Mouse (Mus musculus) MEL (cell line): ENCODE data around the gene Dusp23. TPM values are rescaled to one million over a fixed set of nuclear protein-coding genes. Genes with fewer than 3 reads are reported as not detected.

Source experiments
- DNase-seq: peaks from one replicate; pipeline ENCODE4 v3.0.0; 2011; ENCODE audit warnings: low read depth, low spot score
- H3K27ac ChIP-seq: 2 replicates; pipeline ENCODE4 v1.5.1; 2012; ENCODE audit warnings: low read depth, mild to moderate bottlenecking, control low read depth, low read length, moderate library complexity; ENCODE audit not compliant: control insufficient read depth
- H3K27me3 ChIP-seq, 2 experiments: fragments of 150-350 bp in 1 of 2; sonication (generic) in 1 of 2; 2 replicates each; pipeline ENCODE4 v1.6.1; 2012; ENCODE audit warnings: low read length in 2 of 2, mild to moderate bottlenecking in 2 of 2, improper control_type of control experiment in 1 of 2, moderate library complexity in 1 of 2; ENCODE audit not compliant: insufficient read depth in 2 of 2, control insufficient read depth in 1 of 2
- H3K36me3 ChIP-seq, 2 experiments: 2 replicates each; pipeline ENCODE4 v1.6.1; 2012 to 2014; ENCODE audit warnings: low read length in 2 of 2, improper control_type of control experiment in 1 of 2, inconsistent platforms in 1 of 2, mild to moderate bottlenecking in 1 of 2; ENCODE audit not compliant: insufficient read depth in 2 of 2, control insufficient read depth in 1 of 2
- H3K4me1 ChIP-seq, 2 experiments: fragments of 150-350 bp in 1 of 2; sonication (generic) in 1 of 2; 2 replicates each; pipeline ENCODE4 v1.6.1; 2012; ENCODE audit warnings: low read length in 2 of 2, improper control_type of control experiment in 1 of 2, mild to moderate bottlenecking in 1 of 2; ENCODE audit not compliant: insufficient read depth in 2 of 2, control insufficient read depth in 1 of 2
- H3K4me3 ChIP-seq, 2 experiments: fragments of 150-350 bp in 1 of 2; sonication (generic) in 1 of 2; 2 replicates each; pipeline ENCODE4 v1.5.1; 2012; ENCODE audit warnings: low read depth in 2 of 2, low read length in 2 of 2, mild to moderate bottlenecking in 2 of 2, moderate library complexity in 2 of 2, control low read depth in 1 of 2, improper control_type of control experiment in 1 of 2; ENCODE audit not compliant: control insufficient read depth in 1 of 2, insufficient read depth in 1 of 2
- H3K79me2 ChIP-seq: 2 replicates; pipeline ENCODE4 v1.6.1; 2012; ENCODE audit warnings: mild to moderate bottlenecking, low read length, moderate library complexity; ENCODE audit not compliant: control insufficient read depth, poor library complexity, insufficient read depth
- H3K9ac ChIP-seq: 2 replicates; pipeline ENCODE4 v1.6.1; 2012; ENCODE audit warnings: low read depth, mild to moderate bottlenecking, control low read depth, low read length, moderate library complexity; ENCODE audit not compliant: control insufficient read depth, poor library complexity, severe bottlenecking
- H3K9me3 ChIP-seq: fragments of 150-350 bp; sonication (generic); replicated peaks from 2 replicates; pipeline ENCODE4 v1.6.1; 2012; ENCODE audit warnings: mild to moderate bottlenecking, low read length, improper control_type of control experiment, moderate library complexity; ENCODE audit not compliant: insufficient read depth
- CHD2 ChIP-seq: IDR thresholded peaks from 2 replicates; pipeline ENCODE4 v1.6.1; 2011; ENCODE audit warnings: low read length, improper control_type of control experiment
- CTCF ChIP-seq, 3 experiments: IDR thresholded peaks in 2 of 3; conservative IDR thresholded peaks in 1 of 3; 2 replicates each; pipeline ENCODE4 v1.5.1; 2011 to 2012; ENCODE audit warnings: low read length in 3 of 3, low read depth in 2 of 3, mild to moderate bottlenecking in 2 of 3, improper control_type of control experiment in 1 of 3, inconsistent platforms in 1 of 3, mixed read lengths in 1 of 3, moderate library complexity in 1 of 3; ENCODE audit not compliant: control insufficient read depth in 1 of 3, insufficient read depth in 1 of 3, poor library complexity in 1 of 3, severe bottlenecking in 1 of 3
- E2F4 ChIP-seq: IDR thresholded peaks from 2 replicates; pipeline ENCODE4 v1.6.1; 2011; ENCODE audit warnings: low read depth, low read length, improper control_type of control experiment, borderline replicate concordance
- ETS1 ChIP-seq: IDR thresholded peaks from 2 replicates; pipeline ENCODE4 v1.6.1; 2012; ENCODE audit warnings: low read depth, mild to moderate bottlenecking, inconsistent platforms, low read length, improper control_type of control experiment, moderate library complexity
- GATA1 ChIP-seq: IDR thresholded peaks from 2 replicates; pipeline ENCODE4 v1.6.1; 2011; ENCODE audit warnings: low read depth, low read length, improper control_type of control experiment
- JUND ChIP-seq: IDR thresholded peaks from 2 replicates; pipeline ENCODE4 v1.6.1; 2011; ENCODE audit warnings: low read depth, mild to moderate bottlenecking, improper control_type of control experiment, low read length
- KAT2A ChIP-seq: conservative IDR thresholded peaks from 2 replicates; pipeline ENCODE4 v1.6.1; 2012; ENCODE audit warnings: low read depth, low read length, improper control_type of control experiment, inconsistent platforms
- MAX ChIP-seq: IDR thresholded peaks from 2 replicates; pipeline ENCODE4 v1.6.1; 2011; ENCODE audit warnings: low read length, improper control_type of control experiment
- MEF2A ChIP-seq: IDR thresholded peaks from 2 replicates; pipeline ENCODE4 v1.6.1; 2014; ENCODE audit warnings: low read depth, mild to moderate bottlenecking, inconsistent platforms, low read length, improper control_type of control experiment; ENCODE audit not compliant: poor library complexity, insufficient replicate concordance, severe bottlenecking; ENCODE audit errors: extremely low read depth
- MYB ChIP-seq: IDR thresholded peaks from 2 replicates; pipeline ENCODE4 v1.6.1; 2011; ENCODE audit warnings: mild to moderate bottlenecking, low read depth, low read length, improper control_type of control experiment
- NELFE ChIP-seq: IDR thresholded peaks from 2 replicates; pipeline ENCODE4 v1.6.1; 2011; ENCODE audit warnings: low read depth, low read length, improper control_type of control experiment
- RAD21 ChIP-seq: IDR thresholded peaks from 2 replicates; pipeline ENCODE4 v1.6.1; 2011; ENCODE audit warnings: mild to moderate bottlenecking, low read depth, low read length, improper control_type of control experiment
- RCOR1 ChIP-seq: IDR thresholded peaks from 2 replicates; pipeline ENCODE4 v1.6.1; 2012; ENCODE audit warnings: low read depth, mild to moderate bottlenecking, inconsistent platforms, low read length, improper control_type of control experiment
- SMC3 ChIP-seq: IDR thresholded peaks from 2 replicates; pipeline ENCODE4 v1.6.1; 2011; ENCODE audit warnings: low read depth, low read length, improper control_type of control experiment
- TAL1 ChIP-seq: IDR thresholded peaks from 2 replicates; pipeline ENCODE4 v1.6.1; 2012; ENCODE audit warnings: mild to moderate bottlenecking, inconsistent platforms, low read length, moderate library complexity, mixed read lengths
- USF1 ChIP-seq: IDR thresholded peaks from 2 replicates; pipeline ENCODE4 v1.6.1; 2014; ENCODE audit warnings: low read depth, mild to moderate bottlenecking, inconsistent platforms, low read length, improper control_type of control experiment, moderate library complexity
- ZC3H11A ChIP-seq: IDR thresholded peaks from 2 replicates; pipeline ENCODE4 v1.6.1; 2012; ENCODE audit warnings: low read depth, mild to moderate bottlenecking, inconsistent platforms, low read length, improper control_type of control experiment
- polyA plus RNA-seq, 2 experiments: library from polyadenylated mRNA; stranded (reverse) in 1 of 2; unstranded in 1 of 2; fragments of >175 nt in 1 of 2; fragments of >200 nt in 1 of 2; gene quantifications; 2 replicates each; pipeline versions ENCODE4 v1.2.1 to v1.2.4; 2012; ENCODE audit warnings: low replicate concordance in 2 of 2, low read depth in 1 of 2; ENCODE audit not compliant: insufficient read length in 2 of 2, insufficient read depth in 1 of 2, missing spikeins in 1 of 2
- total RNA-seq: library from RNA; depleted of rRNA; stranded (reverse); fragments of 300-350 nt; gene quantifications from 2 replicates; pipeline ENCODE4 v1.2.3, GENCODE M21; 2012

Dusp23 gene
- total and polyA plus RNA-seq, 3 experiments, result 0.54 to 2.5 TPM; not detected in 1

DNA sequence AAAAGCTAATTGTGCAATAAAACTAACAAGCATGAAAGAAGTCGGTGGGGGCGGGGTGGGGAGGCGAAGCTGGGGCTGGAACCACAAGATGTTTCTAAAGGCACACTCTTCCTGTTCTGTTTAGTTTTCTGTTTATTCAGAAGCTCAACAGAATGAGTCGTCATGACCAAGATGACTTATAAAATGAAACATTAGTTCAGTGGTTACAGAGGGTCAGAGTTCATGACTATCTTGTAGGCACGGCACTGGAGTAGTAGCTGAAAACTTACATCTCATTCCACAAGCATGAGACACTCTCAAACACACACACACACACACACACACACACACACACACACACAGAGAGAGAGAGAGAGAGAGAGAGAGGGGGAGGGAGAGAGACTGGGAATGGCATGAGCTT lies 3.5 kb upstream of the Dusp23 start:
- H3K4me3 ChIP-seq, result no peak overlapping the region
- no peaks in the 10 kb centered on the region; a peak in 1 of 4 replicates for H3K4me1 ChIP-seq
- DNase-seq, result no peak
- no peak for TF ChIP-seq MAX
- TF ChIP-seq CTCF (IDR thresholded peaks at IDR 0.05 in 2 of 3, conservative IDR thresholded peaks at IDR 0.05 in 1 of 3; ENCODE audit: control insufficient read depth in 1 of 3, insufficient read depth in 1 of 3, low read depth in 2 of 3, low read length in 3 of 3, poor library complexity in 1 of 3, severe bottlenecking in 1 of 3), result no peak
- no peak for TF ChIP-seq NELFE
- no peak for TF ChIP-seq CHD2
- TF ChIP-seq USF1, result no peak
- no peak for TF ChIP-seq E2F4
- no peak for TF ChIP-seq MEF2A
- TF ChIP-seq RCOR1, result no peak
- no peak for TF ChIP-seq RAD21
- no peak for TF ChIP-seq KAT2A
- no peak for TF ChIP-seq ZC3H11A
- no peaks in the 10 kb centered on the region for H3K79me2 ChIP-seq
- no peaks in the 10 kb centered on the region for H3K36me3 ChIP-seq
- H3K27ac ChIP-seq, result no peak overlapping the region
- peaks cover 4% of the 10 kb centered on the region in 2 experiments for H3K27me3 ChIP-seq
- no peak overlapping the region for H3K9ac ChIP-seq
- no peaks in the 10 kb centered on the region for H3K9me3 ChIP-seq

DNA sequence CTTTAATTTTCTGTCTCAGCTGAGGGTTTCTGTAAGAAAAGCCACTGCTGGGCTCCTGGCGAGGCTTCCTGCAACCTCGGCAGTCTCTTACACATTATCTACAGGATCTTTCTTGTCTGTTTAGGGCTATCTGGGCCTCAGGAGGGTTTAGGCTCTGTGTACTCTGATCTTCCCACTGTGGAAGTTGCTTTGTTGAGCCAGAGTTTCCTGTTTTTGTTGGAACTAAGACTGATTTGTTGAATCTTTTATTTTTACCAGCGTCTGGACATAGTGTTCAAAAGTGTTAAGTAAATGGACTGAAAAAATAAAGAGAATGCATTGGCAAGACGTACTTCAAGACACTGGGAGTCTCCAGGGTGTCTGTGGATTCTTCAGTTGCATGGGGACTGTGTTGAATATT lies 2.5 kb upstream of the Dusp23 start:
- Histone ChIP-seq H3K79me2 (no peaks in the 10 kb centered on the region), H3K9me3 (no peaks in the 10 kb centered on the region), H3K27me3 (peaks cover 4% of the 10 kb centered on the region in 2 experiments), H3K36me3 (no peaks in the 10 kb centered on the region), H3K9ac (no peak overlapping the region), H3K27ac (no peak overlapping the region), H3K4me3 (no peak overlapping the region), H3K4me1 (no peaks in the 10 kb centered on the region; a peak in 1 of 4 replicates)
- TF ChIP-seq MAX (no peak), CHD2 (no peak), USF1 (no peak), TAL1 (no peak), JUND (no peak), ETS1 (no peak), MYB (no peak), RAD21 (no peak), GATA1 (no peak), SMC3 (no peak)
- TF ChIP-seq, all 39 proteins: peak for 0
- no peak for DNase-seq
